Mouse (Mus musculus) liver, adult 2 months (tissue): ENCODE measurements at regions not wholly inside any gene's neighbourhood (a gene's known extent, or its start where the extent isn't known, plus 50 kb on each side); places are given as distances from the start of the nearest gene placed in this dataset.

Experiments used
- DNase-seq: peaks from one replicate; pipeline ENCODE4 v3.0.0-alpha.2; 2011; ENCODE audit warnings: low read depth, low spot score; ENCODE audit errors: extremely low read depth
- H3K27ac ChIP-seq: fragments of 200-500 bp; replicated peaks from 2 replicates; pipeline ENCODE4 v1.5.1; 2012; ENCODE audit warnings: low read depth, mild to moderate bottlenecking, control low read depth, inconsistent platforms, low read length; ENCODE audit not compliant: insufficient read depth
- H3K27me3 ChIP-seq: fragments of 200-500 bp; 2 replicates; pipeline ENCODE4 v1.6.1; 2012; ENCODE audit warnings: mild to moderate bottlenecking, moderate library complexity, low read length, inconsistent platforms; ENCODE audit not compliant: control insufficient read depth, insufficient read depth
- H3K36me3 ChIP-seq: fragments of 200-500 bp; 2 replicates; pipeline ENCODE4 v1.6.1; 2012; ENCODE audit warnings: low read length, inconsistent platforms; ENCODE audit not compliant: control insufficient read depth, insufficient read depth
- H3K4me1 ChIP-seq: fragments of 200-500 bp; 2 replicates; pipeline ENCODE4 v1.6.1; 2011; ENCODE audit warnings: low read length; ENCODE audit not compliant: control insufficient read depth, insufficient read depth
- H3K4me3 ChIP-seq: fragments of 200-500 bp; 2 replicates; pipeline ENCODE4 v1.5.1; 2011; ENCODE audit warnings: low read depth, mild to moderate bottlenecking, control low read depth, low read length, moderate library complexity; ENCODE audit not compliant: insufficient read depth
- H3K79me2 ChIP-seq: fragments of 200-500 bp; 2 replicates; pipeline ENCODE4 v1.6.1; 2012; ENCODE audit warnings: inconsistent platforms, mild to moderate bottlenecking, low read length, moderate library complexity; ENCODE audit not compliant: control insufficient read depth, insufficient read depth
- H3K9ac ChIP-seq: fragments of 200-500 bp; 2 replicates; pipeline ENCODE4 v1.6.1; 2012; ENCODE audit warnings: low read depth, mild to moderate bottlenecking, control low read depth, inconsistent platforms, low read length
- CTCF ChIP-seq: fragments of 200-500 bp; IDR thresholded peaks from 2 replicates; pipeline ENCODE4 v1.5.1; 2011; ENCODE audit warnings: low read depth, low read length, control low read depth
- POLR2A ChIP-seq: fragments of 200-500 bp; IDR thresholded peaks from 2 replicates; pipeline ENCODE4 v1.6.1; 2011; ENCODE audit warnings: low read length, control low read depth; ENCODE audit not compliant: insufficient read depth; ENCODE audit errors: extremely low read depth
- WGBS: fragments of 180-500 bp; shearing (Covaris S2); methylation state at CpG from one replicate; pipeline ENCODE4 v1.1.7; 2018; 5-methylcytosine and 5-hydroxymethylcytosine counted together

GRCm38 (mm10) chr8:79540053-79540452 is 99.4 kb upstream of the Otud4 start:
- Histone ChIP-seq H3K9ac (no peak overlapping the region), H3K79me2 (no peaks in the 10 kb centered on the region), H3K27ac (no peak overlapping the region), H3K4me3 (no peak overlapping the region), H3K27me3 (no peaks in the 10 kb centered on the region), H3K36me3 (no peaks in the 10 kb centered on the region), H3K4me1 (no peaks in the 10 kb centered on the region; the same call in 1 of the 2 replicates)
- no peak for DNase-seq
- TF ChIP-seq CTCF (no peak), POLR2A (no peak)
- 84% methylated on average over 4 of the region's 4 CpGs for WGBS

GRCm38 (mm10) chr8:79534271-79534889 is 105.0 kb upstream of the Otud4 start:
- H3K4me3 ChIP-seq: no peak overlapping the region
- 78% methylated on average over 12 of the region's 12 CpGs for WGBS
- no peak overlapping the region for H3K27ac ChIP-seq
- no peaks in the 10 kb centered on the region for H3K27me3 ChIP-seq
- H3K79me2 ChIP-seq: no peaks in the 10 kb centered on the region
- TF ChIP-seq POLR2A: no peak
- TF ChIP-seq CTCF: no peak
- H3K4me1 ChIP-seq: no peaks in the 10 kb centered on the region
- H3K36me3 ChIP-seq: no peaks in the 10 kb centered on the region
- H3K9ac ChIP-seq: no peak overlapping the region
- DNase-seq: no peak

DNA sequence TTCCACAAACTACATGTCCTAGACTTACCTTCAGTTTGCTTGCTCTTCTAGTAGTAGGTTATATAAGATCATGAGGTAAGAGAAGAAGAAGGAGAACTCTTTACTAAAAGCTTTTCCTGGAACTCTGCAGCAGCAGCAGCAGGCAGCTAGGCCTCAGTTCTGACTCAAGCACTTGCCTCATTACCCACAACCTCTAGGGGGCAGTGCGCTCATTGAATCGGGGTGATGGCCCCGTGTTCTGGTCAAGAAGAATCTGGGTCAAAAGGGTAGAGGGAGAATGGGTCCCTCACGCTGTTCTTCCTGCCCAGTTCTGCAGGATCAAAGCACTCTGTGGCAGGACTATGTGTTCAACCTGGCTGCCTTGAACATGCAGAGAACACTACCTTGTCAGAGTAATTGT is 109.9 kb upstream of the Otud4 start:
- peak; percentile 23 for DNase-seq
- Histone ChIP-seq H3K4me1 (no peaks in the 10 kb centered on the region), H3K27ac (no peak overlapping the region), H3K79me2 (no peaks in the 10 kb centered on the region), H3K27me3 (no peaks in the 10 kb centered on the region), H3K4me3 (no peak overlapping the region), H3K9ac (no peak overlapping the region), H3K36me3 (no peaks in the 10 kb centered on the region)
- WGBS: 32% methylated on average over 4 of the region's 4 CpGs
- TF ChIP-seq CTCF: peak; percentile 58
- TF ChIP-seq POLR2A: no peak

DNA sequence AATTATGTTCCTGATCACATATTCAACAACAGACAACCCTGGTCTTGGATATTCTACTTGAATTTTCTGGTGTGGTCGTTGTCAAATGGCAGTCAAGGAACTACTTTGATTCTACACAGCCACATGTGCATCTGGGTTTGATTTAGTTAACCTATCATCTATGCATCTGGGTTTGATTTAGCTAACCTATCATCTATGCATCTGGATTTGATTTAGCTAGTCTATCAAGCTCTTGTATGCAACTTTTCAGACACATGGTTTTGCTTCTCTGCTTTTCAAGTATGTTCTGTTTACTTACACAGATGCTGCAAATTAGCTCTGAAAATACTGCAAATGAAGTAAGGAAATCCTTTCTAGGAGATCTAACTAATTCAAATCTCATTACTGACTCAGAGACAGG is 117.4 kb upstream of the Otud4 start:
- Histone ChIP-seq H3K27ac (no peak overlapping the region), H3K36me3 (no peaks in the 10 kb centered on the region), H3K9ac (no peak overlapping the region), H3K4me3 (no peak overlapping the region), H3K79me2 (no peaks in the 10 kb centered on the region), H3K27me3 (no peaks in the 10 kb centered on the region), H3K4me1 (no peaks in the 10 kb centered on the region)
- WGBS: 62% methylated on average over 1 of the region's 1 CpGs
- TF ChIP-seq CTCF (no peak), POLR2A (no peak)
- DNase-seq: no peak

DNA sequence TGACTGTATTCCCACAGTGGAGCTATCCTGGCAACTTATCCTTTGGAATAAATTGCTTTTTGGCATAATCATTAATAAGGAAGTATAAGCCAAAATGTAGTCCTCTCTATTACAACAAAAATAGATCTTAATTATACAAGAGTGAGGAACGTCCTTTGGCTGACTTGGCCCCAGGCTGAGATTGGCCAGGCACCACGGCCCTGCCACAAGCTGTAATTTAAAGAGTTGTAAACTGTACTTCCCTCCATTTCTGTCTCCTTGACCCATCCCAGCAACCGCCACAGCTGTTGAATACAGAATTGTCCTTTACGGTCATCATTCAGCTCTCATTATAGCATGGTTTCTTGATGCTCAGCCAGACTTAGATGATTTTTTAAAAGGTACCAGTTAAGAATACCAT is 119.6 kb upstream of the Smad1 start:
- TF ChIP-seq POLR2A (no peak), CTCF (no peak)
- Histone ChIP-seq H3K79me2 (no peaks in the 10 kb centered on the region), H3K27me3 (no peaks in the 10 kb centered on the region), H3K27ac (no peak overlapping the region), H3K4me3 (no peak overlapping the region), H3K4me1 (no peaks in the 10 kb centered on the region), H3K9ac (no peak overlapping the region), H3K36me3 (no peaks in the 10 kb centered on the region)
- DNase-seq: peak; percentile 37
- 80% methylated on average over 4 of the region's 4 CpGs for WGBS

DNA sequence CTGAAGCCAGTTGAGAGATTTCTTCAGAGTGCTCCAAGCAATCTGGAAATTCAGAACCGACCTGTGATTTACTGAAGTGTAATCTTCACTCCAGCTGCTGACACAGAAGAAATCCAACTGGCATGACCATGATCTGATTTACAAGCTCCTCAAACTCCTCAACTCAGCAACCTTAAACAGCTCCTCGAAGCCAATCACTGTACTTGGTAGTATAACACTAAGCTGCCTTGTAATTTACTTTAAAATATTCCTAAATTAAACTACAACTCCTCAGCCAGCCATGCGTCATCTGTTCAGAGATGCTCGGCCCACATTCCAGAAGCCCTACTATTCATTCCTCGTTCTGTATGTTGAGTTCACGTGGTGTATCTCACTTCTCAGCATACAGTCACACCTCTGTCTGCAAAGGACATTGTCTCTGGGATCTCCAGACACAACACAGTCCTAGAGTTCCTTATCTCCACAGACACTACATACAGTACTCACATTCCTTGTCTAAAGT is 116.0 kb upstream of the Smad1 start:
- Histone ChIP-seq H3K27ac (no peak overlapping the region), H3K9ac (no peak overlapping the region), H3K36me3 (no peaks in the 10 kb centered on the region), H3K27me3 (no peaks in the 10 kb centered on the region), H3K4me1 (no peaks in the 10 kb centered on the region), H3K4me3 (no peak overlapping the region), H3K79me2 (no peaks in the 10 kb centered on the region)
- WGBS: 83% methylated on average over 6 of the region's 6 CpGs
- TF ChIP-seq CTCF: no peak
- TF ChIP-seq POLR2A: no peak
- DNase-seq: no peak
